Mouse (Mus musculus) liver, postnatal 0 days (tissue): Measurements from ENCODE around the gene Ppm1b.

Experiments
- CTCF ChIP-seq: sonication (generic); IDR thresholded peaks from 2 replicates; pipeline ENCODE4 v1.5.1; 2016; ENCODE audit warnings: antibody characterized with exemption, low read depth
- EP300 ChIP-seq: IDR thresholded peaks from 2 replicates; pipeline ENCODE4 v1.6.1; 2016; ENCODE audit warnings: antibody characterized with exemption, low read depth, mild to moderate bottlenecking

GRCm38 (mm10) chr17:85034068-85034467 lies 77.5 kb downstream of the Ppm1b start:
- TF ChIP-seq CTCF = no peak
- no peak for TF ChIP-seq EP300
